Mouse (Mus musculus): ENCODE measurements around the gene Xndc1.
"Not testable (repeated sequence)": the region's sequence is repeated elsewhere in the genome, so short reads cannot be mapped to it uniquely, and the experiment has no call there.

The Xndc1 gene

GRCm38 (mm10) chr7:102065046-102065891 is at the start of gene Xndc1, which contains the start of the genes Rnf121 and Xntrpc:
TSS of gene Xndc1 (plus strand) at chr7:102065511.
TSS of gene Rnf121 (minus strand) at chr7:102065469.
TSS of gene Xntrpc (plus strand) at chr7:102065713.
- peak; percentile 96 for DNase-seq

- no peak for DNase-seq
These were observed 48.4 kb upstream of the Xndc1 start for GRCm38 (mm10) chr7:102016936-102017335.

GRCm38 (mm10) chr7:102017452-102017851 is 47.9 kb upstream of the Xndc1 start:
- no peak for DNase-seq

DNA sequence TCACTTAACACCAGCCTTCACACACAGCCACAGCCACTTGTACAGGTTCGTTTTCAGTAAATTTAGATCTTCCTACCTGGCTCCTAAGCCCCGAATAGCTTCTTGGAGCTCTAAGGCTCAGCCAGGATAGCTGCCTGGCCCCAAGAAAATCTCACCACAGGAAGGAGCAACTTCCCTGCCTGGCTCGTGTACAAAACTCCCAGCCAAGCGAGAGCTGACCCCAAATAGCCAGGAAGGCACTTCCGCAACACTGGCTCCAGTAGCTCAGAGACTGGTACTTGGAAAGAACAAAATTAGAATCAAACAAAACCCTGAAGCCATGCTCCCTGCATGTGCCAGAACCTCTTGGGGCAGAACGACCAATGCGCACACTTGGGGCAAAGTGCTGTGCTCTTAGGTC is 47.3 kb upstream of the Xndc1 start:
- DNase-seq = no peak

- no peak for DNase-seq
These were observed 46.7 kb upstream of the Xndc1 start, which contains the start of gene Il18bp for GRCm38 (mm10) chr7:102018590-102018989. TSS of gene Il18bp (minus strand) at chr7:102018690.

DNA sequence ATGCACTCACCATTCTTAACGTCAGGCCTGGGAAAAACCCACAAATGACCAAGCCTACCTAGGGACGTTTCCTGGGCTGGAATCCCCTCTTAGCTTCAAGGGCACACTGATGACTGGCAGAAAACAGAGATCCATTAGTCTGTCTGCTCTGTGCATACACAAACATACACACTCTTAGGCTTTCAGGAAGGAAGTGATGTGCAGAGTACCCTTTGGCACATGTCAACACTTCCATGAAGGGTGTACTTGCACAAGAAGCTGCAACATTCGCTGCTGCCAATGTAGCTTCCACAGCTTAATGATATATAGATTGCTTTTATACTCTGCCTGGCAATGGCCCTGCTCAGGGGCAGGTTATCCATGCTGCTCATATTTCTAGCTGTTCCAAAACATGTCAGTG is 45.9 kb upstream of the Xndc1 start:
- DNase-seq = no peak

DNA sequence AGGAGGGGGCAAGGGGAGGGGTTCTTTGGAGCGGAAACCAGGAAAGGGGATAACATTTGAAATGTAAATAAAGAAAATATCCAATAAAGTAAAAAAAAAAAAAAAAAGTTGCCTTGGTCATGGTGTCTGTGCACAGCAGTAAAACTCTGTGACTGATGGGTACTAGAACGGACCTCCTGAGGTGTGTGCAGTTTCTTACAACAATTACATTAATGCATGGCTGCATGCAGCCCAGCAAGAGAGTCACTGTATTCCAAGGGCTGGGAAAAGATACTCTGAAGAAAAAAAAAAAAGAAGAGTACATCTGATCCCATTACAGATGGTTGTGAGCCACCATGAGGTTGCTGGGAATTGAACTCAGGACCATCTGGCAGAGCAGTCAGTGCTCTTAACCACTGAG is 44.4 kb upstream of the Xndc1 start:
- not testable (repeated sequence) for DNase-seq

- DNase-seq = no peak
These were observed 41.5 kb upstream of the Xndc1 start for GRCm38 (mm10) chr7:102023821-102024220.

- peak; percentile 49 for DNase-seq
These were observed 39.9 kb upstream of the Xndc1 start for GRCm38 (mm10) chr7:102025187-102026119.

GRCm38 (mm10) chr7:102034904-102035303 is 30.4 kb upstream of the Xndc1 start:
- peak; percentile 23 for DNase-seq

- no peak for DNase-seq
These were observed 29.8 kb upstream of the Xndc1 start for GRCm38 (mm10) chr7:102035534-102035933.

GRCm38 (mm10) chr7:102037318-102037717 is 28.0 kb upstream of the Xndc1 start:
- DNase-seq = no peak

DNA sequence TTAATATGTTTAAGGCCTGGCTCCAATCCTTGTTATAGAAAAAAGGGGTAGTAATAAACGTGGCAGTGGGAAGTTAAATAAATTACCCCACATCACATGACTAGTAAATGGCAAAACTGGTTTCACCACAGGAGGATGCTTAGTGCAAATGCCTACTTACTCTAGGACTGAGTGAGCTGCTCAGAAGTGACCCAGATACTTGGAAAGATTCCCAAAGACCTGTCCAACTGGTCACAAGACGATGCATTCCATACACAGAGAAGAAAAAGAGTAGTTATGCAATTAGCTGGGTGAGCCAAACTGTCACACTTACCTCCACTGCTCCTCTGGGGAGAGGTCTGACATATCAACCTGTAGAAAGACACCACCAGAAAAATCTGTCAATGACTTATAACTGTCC is 23.0 kb upstream of the Xndc1 start:
- no peak for DNase-seq

GRCm38 (mm10) chr7:102048524-102048923 is 16.8 kb upstream of the Xndc1 start:
- not testable (repeated sequence) for DNase-seq

- no peak for DNase-seq
These were observed 4.0 kb upstream of the Xndc1 start for GRCm38 (mm10) chr7:102061353-102061752.

GRCm38 (mm10) chr7:102062203-102062602 is 3.1 kb upstream of the Xndc1 start:
- DNase-seq = no peak

DNA sequence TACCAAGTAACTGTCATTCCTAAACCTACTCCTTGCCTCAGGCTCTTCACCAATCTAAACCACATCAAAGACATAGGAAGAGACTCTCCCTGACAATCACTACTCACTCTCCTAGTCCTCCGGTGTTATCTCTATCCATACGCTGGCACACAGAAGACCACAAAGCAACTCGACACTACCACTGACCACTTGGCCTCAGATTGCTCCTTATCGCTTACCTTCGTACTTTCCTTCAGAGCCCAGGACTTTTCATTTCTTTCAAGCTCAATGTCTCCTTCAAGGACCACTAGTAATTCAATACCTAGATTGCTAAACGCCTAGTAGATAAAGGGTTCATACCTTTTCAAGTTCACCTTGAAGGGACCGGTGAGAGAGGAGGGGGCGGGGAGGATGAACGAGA is 1.4 kb upstream of the Xndc1 start:
- DNase-seq = no peak

DNA sequence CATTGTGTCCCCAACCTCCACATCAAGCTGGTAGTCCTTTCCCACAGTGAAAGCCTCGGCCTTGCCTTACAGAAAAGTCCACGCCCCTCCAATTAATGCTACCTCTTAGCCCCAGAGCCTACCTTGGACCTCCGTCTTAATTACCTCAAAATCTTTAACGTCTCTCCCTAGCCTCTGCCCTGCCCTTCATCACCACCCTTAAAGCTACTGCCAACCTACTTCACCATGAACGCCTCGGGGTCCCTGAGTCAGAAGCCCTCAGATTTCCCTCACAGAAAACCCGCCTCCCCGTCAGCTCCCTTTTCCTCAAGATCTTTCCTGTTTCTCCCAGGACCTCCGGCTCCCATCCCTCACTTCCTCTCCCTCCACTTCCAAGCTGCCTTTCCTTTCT is 661 bp upstream of the Xndc1 start:
- no peak for DNase-seq

- no peak for DNase-seq
These were observed 1.1 kb downstream of the Xndc1 start for GRCm38 (mm10) chr7:102066363-102066762.

DNA sequence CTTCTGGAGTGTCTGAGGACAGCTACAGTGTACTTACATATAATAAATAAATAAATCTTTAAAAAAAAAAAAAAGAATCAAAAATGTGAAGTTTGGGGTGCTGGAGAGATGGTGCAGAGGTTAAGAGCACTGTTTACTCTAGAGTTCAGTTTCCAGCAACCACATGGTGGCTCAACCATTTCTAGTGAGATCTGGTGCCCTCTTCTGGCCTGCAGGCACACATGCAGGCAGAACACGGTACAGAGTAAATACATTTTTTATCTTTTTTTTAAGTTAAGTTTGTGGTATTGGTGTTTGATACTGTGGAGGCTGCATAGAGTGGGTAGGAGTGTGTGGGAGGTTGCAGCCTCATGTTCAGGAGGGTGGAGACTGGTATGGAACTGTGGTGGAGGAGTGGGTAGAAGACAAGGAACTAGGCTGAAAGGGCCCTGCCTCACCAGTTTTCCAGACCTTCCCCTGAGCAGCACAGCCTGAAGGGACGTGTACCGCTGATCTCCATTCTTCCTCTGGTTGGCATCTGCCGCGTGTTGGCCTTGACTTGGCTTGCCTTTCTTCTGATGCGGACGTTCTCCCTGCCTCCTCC is 11.5 kb downstream of the Xndc1 start:
- DNase-seq = peak; percentile 28

- peak; percentile 55 for DNase-seq
These were observed 13.2 kb downstream of the Xndc1 start for GRCm38 (mm10) chr7:102078517-102078916.

DNA sequence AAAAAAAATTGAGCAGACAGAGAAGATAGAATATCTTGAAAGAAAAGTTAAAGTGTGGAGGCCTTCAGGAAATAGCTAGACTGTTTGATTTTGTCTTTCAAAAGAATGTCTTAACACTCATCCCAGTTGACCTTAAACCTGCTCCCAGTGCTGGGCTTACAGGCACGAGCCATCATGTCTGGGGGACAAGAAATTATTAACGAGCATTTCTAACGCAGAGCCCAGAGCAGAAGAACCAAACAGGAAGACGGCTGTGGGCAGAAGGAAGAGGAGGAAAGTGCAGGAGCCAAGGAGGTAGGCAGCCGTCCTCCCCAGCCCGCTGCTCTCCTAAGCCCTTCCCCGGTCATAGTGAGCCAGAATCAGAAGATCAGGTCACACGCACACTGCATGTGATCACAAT is 15.0 kb downstream of the Xndc1 start:
- DNase-seq = no peak

DNA sequence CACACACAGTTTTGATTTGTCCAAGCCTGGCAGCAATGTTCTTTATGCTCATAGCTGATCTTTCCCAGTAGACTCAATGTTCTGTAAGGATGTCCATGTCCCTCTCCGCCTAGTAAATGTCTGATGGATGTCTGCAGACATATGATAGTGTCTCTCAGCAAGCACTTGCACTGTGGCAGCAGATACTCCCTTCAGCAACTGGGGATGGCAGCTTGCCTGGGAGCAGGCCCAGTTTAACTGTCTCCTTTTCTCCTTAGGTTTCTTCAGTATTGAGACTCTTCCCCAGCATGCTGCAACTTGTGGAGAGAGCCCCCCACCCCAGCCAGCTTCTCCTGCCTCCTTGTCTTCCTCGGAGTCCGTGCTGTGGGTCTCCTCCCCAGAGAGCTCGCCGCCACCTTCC is 16.5 kb downstream of the Xndc1 start:
- no peak for DNase-seq

Data from retina, postnatal 1 day (tissue).